Mouse (Mus musculus) hindbrain, embryonic 12.5 days (tissue): ENCODE data around the gene Rit1. TPM values are rescaled to one million over a fixed set of nuclear protein-coding genes. Genes with fewer than 3 reads are reported as not detected.
"Not testable (repeated sequence)": the region's sequence is repeated elsewhere in the genome, so short reads cannot be mapped to it uniquely, and the experiment has no call there.

ENCODE experiments used
- ATAC-seq: fragments of 200-750 bp; cut with Nextera tagmentation; 2 replicates; pipeline ENCODE4 v1.8.0; 2017; ENCODE audit warnings: moderate TSS enrichment; ENCODE audit not compliant: low FRiP score
- H3K27ac ChIP-seq: fragments of 300-500 bp; sonication (generic); 2 replicates; pipeline ENCODE4 v1.5.1; 2016; ENCODE audit warnings: mild to moderate bottlenecking
- H3K27me3 ChIP-seq: fragments of 300-500 bp; sonication (generic); 2 replicates; pipeline ENCODE4 v1.6.1; 2016; ENCODE audit warnings: mild to moderate bottlenecking
- H3K36me3 ChIP-seq: fragments of 300-500 bp; sonication (generic); 2 replicates; pipeline ENCODE4 v1.6.1; 2016; ENCODE audit warnings: mild to moderate bottlenecking
- H3K4me1 ChIP-seq: fragments of 300-500 bp; sonication (generic); 2 replicates; pipeline ENCODE4 v1.6.1; 2016
- H3K4me2 ChIP-seq: fragments of 300-500 bp; sonication (generic); replicated peaks from 2 replicates; pipeline ENCODE4 v1.6.1; 2016; ENCODE audit warnings: mild to moderate bottlenecking
- H3K4me3 ChIP-seq: fragments of 300-500 bp; sonication (generic); 2 replicates; pipeline ENCODE4 v1.5.1; 2016; ENCODE audit warnings: mild to moderate bottlenecking
- H3K9ac ChIP-seq: fragments of 300-500 bp; sonication (generic); 2 replicates; pipeline ENCODE4 v1.6.1; 2016; ENCODE audit warnings: mild to moderate bottlenecking, moderate library complexity
- H3K9me3 ChIP-seq: fragments of 300-500 bp; sonication (generic); replicated peaks from 2 replicates; pipeline ENCODE4 v1.6.1; 2016; ENCODE audit warnings: mild to moderate bottlenecking
- WGBS: fragments of 180-500 bp; shearing (Covaris S2); methylation state at CpG from one replicate; pipeline ENCODE4 v1.1.7; 2016; 5-methylcytosine and 5-hydroxymethylcytosine counted together
- polyA plus RNA-seq: library from polyadenylated mRNA; unstranded; fragments of >200 nt; fragmentation: Nextera tagmentation; extraction: Ambion mirVana; gene quantifications from 2 replicates; pipeline ENCODE4 v1.2.1, GENCODE M21; 2016

Gene Rit1
- polyA plus RNA-seq, 1 experiment from 2014 or later = 47.1 TPM

DNA sequence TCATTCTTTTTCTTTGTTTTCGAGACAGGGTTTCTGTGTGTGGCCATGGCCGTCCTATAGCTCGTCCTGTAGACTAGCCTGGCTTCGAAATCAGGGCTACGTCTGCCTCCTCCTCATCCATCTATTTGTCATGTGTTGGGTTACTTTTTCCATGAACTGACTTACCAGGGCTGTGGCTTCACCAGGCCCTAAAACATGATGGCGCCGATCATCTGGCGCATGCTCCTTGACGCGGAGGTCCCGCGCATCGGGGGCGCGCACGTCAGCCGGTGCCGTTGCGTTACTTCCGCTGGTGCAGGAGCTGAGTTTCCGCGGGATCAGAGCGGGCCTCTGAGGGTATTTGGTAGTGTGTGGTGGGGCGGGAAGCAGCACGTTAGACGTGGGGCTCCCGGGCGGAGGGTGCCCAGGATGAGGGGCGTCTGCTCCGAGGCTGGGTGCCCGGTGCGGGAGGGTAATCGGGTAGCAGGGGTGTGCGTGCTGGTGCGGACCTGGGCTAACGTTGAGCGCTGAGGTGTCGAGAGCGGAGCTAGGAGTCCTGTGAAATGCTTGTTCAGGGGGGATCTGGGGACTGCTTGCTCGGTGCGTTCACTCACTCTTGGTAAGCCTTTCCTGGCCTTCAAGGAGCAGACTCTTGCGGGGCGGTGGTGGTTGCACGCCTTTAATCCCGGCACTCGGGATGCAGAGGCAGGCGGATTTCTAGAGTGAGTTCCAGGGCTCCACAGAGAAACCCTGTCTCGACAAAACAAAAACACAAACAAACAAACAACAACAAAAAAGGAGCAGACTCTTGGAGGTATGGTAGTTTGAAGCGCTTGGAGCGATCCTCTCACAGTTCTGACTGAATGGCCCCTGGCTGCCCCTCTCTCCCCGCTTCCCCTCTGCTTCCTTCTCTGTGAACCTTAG is 58.6 kb downstream of the Rit1 start, which contains the start of gene Syt11:
Syt11 (minus strand) TSS at position 226 of the 903 bp plus-strand sequence.
- H3K4me3 ChIP-seq = peak within 1 kb of the TSS; percentile 42
- WGBS = 4% methylated on average over 31 of the region's 51 CpGs
- H3K4me1 ChIP-seq, H3K27me3 ChIP-seq, H3K36me3 ChIP-seq, H3K9me3 ChIP-seq: not testable (repeated sequence)
- ATAC-seq = peak; percentile 35
- H3K27ac ChIP-seq = peak within 1 kb of the TSS; percentile 81
- peak within 1 kb of the TSS; percentile 35; the same call in 1 of the 2 replicates for H3K9ac ChIP-seq
- H3K4me2 ChIP-seq = peak within 1 kb of the TSS; percentile 52

Other genes with a start within 250 kb of the Rit1 start
- 48.9 and 61.6 TPM in 2 replicates for gene Lmna, start 206.9 kb upstream of the Rit1 start, polyA plus RNA-seq
- 44.2 and 44.5 TPM in 2 replicates for gene Mex3a, start 184.4 kb upstream of the Rit1 start, polyA plus RNA-seq
- 1.5 and 2.4 TPM in 2 replicates for gene Rab25, start 168.5 kb upstream of the Rit1 start, polyA plus RNA-seq
- 124 and 140 TPM in 2 replicates for gene Lamtor2, start 163.8 kb upstream of the Rit1 start, polyA plus RNA-seq
- gene Ubqln4, start 163.1 kb upstream of the Rit1 start, polyA plus RNA-seq = 59.4 and 60.7 TPM in 2 replicates
- gene Ssr2, start 141.0 kb upstream of the Rit1 start, polyA plus RNA-seq = 152 and 155 TPM in 2 replicates
- gene Arhgef2, start 110.9 kb upstream of the Rit1 start, polyA plus RNA-seq = 171 and 179 TPM in 2 replicates
- gene Rxfp4, start 63.7 kb upstream of the Rit1 start, polyA plus RNA-seq = not detected in 2 replicates
- gene Khdc4, start 31.0 kb upstream of the Rit1 start, polyA plus RNA-seq = 117 and 119 TPM in 2 replicates
- gene Syt11, start 58.3 kb downstream of the Rit1 start, polyA plus RNA-seq = 153 and 157 TPM in 2 replicates
- gene Gon4l, start 118.4 kb downstream of the Rit1 start, polyA plus RNA-seq = 18.8 and 19.4 TPM in 2 replicates
- gene Msto1, start 197.2 kb downstream of the Rit1 start, polyA plus RNA-seq = 40.8 and 42.0 TPM in 2 replicates
- gene Ash1l, start 233.8 kb downstream of the Rit1 start, polyA plus RNA-seq = 22.0 and 22.5 TPM in 2 replicates
- gene Dap3, start 234.3 kb downstream of the Rit1 start, polyA plus RNA-seq = 144 and 145 TPM in 2 replicates